Mouse (Mus musculus) heart, embryonic 14.5 days (tissue): ENCODE measurements around the gene Akt2. TPM values are rescaled to one million over a fixed set of nuclear protein-coding genes. Genes with fewer than 3 reads are reported as not detected.

Experiments used
- ATAC-seq: fragments of 200-750 bp; cut with Nextera tagmentation; 2 replicates; pipeline ENCODE4 v1.8.0; 2017; ENCODE audit warnings: low read depth, moderate TSS enrichment; ENCODE audit not compliant: insufficient number of reproducible peaks, insufficient read depth, low FRiP score
- H3K27ac ChIP-seq, 2 experiments: fragments of 200-500 bp in 1 of 2; fragments of 300-500 bp in 1 of 2; sonication (generic) in 1 of 2; replicated peaks in 1 of 2; 2 replicates each; pipeline ENCODE4 v1.5.1; 2012 to 2014; ENCODE audit warnings: low read depth in 2 of 2, low read length in 2 of 2, control low read depth in 1 of 2, mild to moderate bottlenecking in 1 of 2, mixed read lengths in 1 of 2; ENCODE audit not compliant: control insufficient read depth in 1 of 2, insufficient read depth in 1 of 2
- H3K27me3 ChIP-seq: fragments of 300-500 bp; sonication (generic); 2 replicates; pipeline ENCODE4 v1.6.1; 2014; ENCODE audit warnings: mild to moderate bottlenecking, low read length, control low read depth; ENCODE audit not compliant: control insufficient read depth, insufficient read depth
- H3K36me3 ChIP-seq: fragments of 300-500 bp; sonication (generic); 2 replicates; pipeline ENCODE4 v1.6.1; 2014; ENCODE audit warnings: mild to moderate bottlenecking, control low read depth, low read length, mixed read lengths; ENCODE audit not compliant: control insufficient read depth, insufficient read depth
- H3K4me1 ChIP-seq, 2 experiments: fragments of 200-500 bp in 1 of 2; fragments of 300-500 bp in 1 of 2; sonication (generic) in 1 of 2; 2 replicates each; pipeline ENCODE4 v1.6.1; 2012 to 2014; ENCODE audit warnings: low read length in 2 of 2, control low read depth in 1 of 2, mixed read lengths in 1 of 2; ENCODE audit not compliant: control insufficient read depth in 2 of 2, insufficient read depth in 2 of 2
- H3K4me2 ChIP-seq: fragments of 300-500 bp; sonication (generic); 2 replicates; pipeline ENCODE4 v1.6.1; 2014; ENCODE audit warnings: mild to moderate bottlenecking, low read length
- H3K4me3 ChIP-seq, 2 experiments: fragments of 200-500 bp in 1 of 2; fragments of 300-500 bp in 1 of 2; sonication (generic) in 1 of 2; 2 replicates each; pipeline ENCODE4 v1.5.1; 2012 to 2014; ENCODE audit warnings: low read length in 2 of 2, mild to moderate bottlenecking in 2 of 2, control low read depth in 1 of 2, low read depth in 1 of 2, moderate library complexity in 1 of 2; ENCODE audit not compliant: control insufficient read depth in 1 of 2, insufficient read depth in 1 of 2
- H3K9ac ChIP-seq: fragments of 300-500 bp; sonication (generic); 2 replicates; pipeline ENCODE4 v1.6.1; 2014; ENCODE audit warnings: mild to moderate bottlenecking, low read length
- H3K9me3 ChIP-seq: fragments of 300-500 bp; sonication (generic); 2 replicates; pipeline ENCODE4 v1.6.1; 2016; ENCODE audit warnings: low read length, control low read depth; ENCODE audit not compliant: control insufficient read depth
- WGBS: fragments of 180-500 bp; shearing (Covaris S2); extraction: QIAGEN DNeasy Blood & Tissue Kit; methylation state at CpG from one replicate; pipeline ENCODE4 v1.1.7; 2014; 5-methylcytosine and 5-hydroxymethylcytosine counted together
- polyA plus RNA-seq: library from polyadenylated mRNA; unstranded; fragments of >200 nt; fragmentation: Nextera tagmentation; extraction: Ambion mirVana; gene quantifications from 2 replicates; pipeline ENCODE4 v1.2.1, GENCODE M21; 2014

Gene Akt2
- polyA plus RNA-seq, 1 experiment from 2014 or later: 76.0 TPM

GRCm38 (mm10) chr7:27609285-27609684 is 17.9 kb downstream of the Akt2 start:
- no peak overlapping the region for H3K9ac ChIP-seq
- no peaks in the 10 kb centered on the region for H3K27me3 ChIP-seq
- ATAC-seq: peak; percentile 52; the same call in 1 of the 2 replicates
- WGBS: 13% methylated on average over 4 of the region's 4 CpGs
- no peaks in the 10 kb centered on the region for H3K9me3 ChIP-seq
- peaks cover 22% of the 10 kb centered on the region for H3K36me3 ChIP-seq
- peak overlapping the region; percentile 2; the same call in 1 of the 2 replicates for H3K4me2 ChIP-seq
- H3K27ac ChIP-seq: peak overlapping the region; percentile 55 to 72; a peak in 3 of 4 replicates
- peaks cover 52 to 72% of the 10 kb centered on the region in 2 experiments for H3K4me1 ChIP-seq
- H3K4me3 ChIP-seq: no peak overlapping the region

GRCm38 (mm10) chr7:27609688-27610087 is 18.3 kb downstream of the Akt2 start:
- WGBS: 11% methylated on average over 2 of the region's 2 CpGs
- Histone ChIP-seq H3K4me1 (peaks cover 48 to 68% of the 10 kb centered on the region in 2 experiments), H3K4me2 (peak overlapping the region; percentile 2; the same call in 1 of the 2 replicates), H3K36me3 (peaks cover 22% of the 10 kb centered on the region), H3K9ac (no peak overlapping the region), H3K27ac (peak overlapping the region; percentile 55 to 72; a peak in 3 of 4 replicates), H3K27me3 (no peaks in the 10 kb centered on the region), H3K9me3 (no peaks in the 10 kb centered on the region), H3K4me3 (no peak overlapping the region)
- no peak for ATAC-seq

GRCm38 (mm10) chr7:27610370-27610769 is 19.0 kb downstream of the Akt2 start:
- Histone ChIP-seq H3K9ac (no peak overlapping the region), H3K9me3 (no peaks in the 10 kb centered on the region), H3K36me3 (peaks cover 22% of the 10 kb centered on the region), H3K27me3 (no peaks in the 10 kb centered on the region), H3K4me1 (peaks cover 47 to 61% of the 10 kb centered on the region in 2 experiments), H3K27ac (no peak overlapping the region), H3K4me2 (no peak overlapping the region), H3K4me3 (no peak overlapping the region)
- 92% methylated on average over 3 of the region's 3 CpGs for WGBS
- no peak for ATAC-seq

- no peak for ATAC-seq
- Histone ChIP-seq H3K4me2 (no peak overlapping the region), H3K36me3 (peaks cover 26% of the 10 kb centered on the region), H3K4me3 (no peak overlapping the region), H3K27ac (no peak overlapping the region), H3K9me3 (no peaks in the 10 kb centered on the region), H3K9ac (no peak overlapping the region), H3K27me3 (no peaks in the 10 kb centered on the region), H3K4me1 (peaks cover 42 to 56% of the 10 kb centered on the region in 2 experiments)
- WGBS: 88% methylated on average over 5 of the region's 5 CpGs
Observed at GRCm38 (mm10) chr7:27610871-27611270, 19.5 kb downstream of the Akt2 start.

DNA sequence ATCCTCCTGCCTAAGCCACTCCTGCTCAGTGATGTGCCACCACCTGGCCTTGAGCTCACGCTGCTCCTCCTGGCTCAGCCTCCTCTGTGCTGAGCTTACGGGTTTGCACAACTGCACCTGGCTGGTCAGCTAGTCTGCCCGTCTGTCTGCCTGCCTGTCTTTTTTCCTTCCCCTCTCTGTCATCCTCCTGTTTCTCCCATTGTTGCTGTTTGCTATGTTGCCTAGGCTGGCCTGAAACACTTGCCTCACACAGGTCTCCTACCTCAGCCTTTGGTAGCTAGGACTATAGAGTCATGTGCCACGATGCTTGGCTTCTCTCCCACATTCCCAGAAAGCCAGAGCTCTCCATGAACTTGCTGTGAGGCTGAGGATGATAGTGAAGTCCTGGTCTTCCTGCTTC is 21.6 kb downstream of the Akt2 start:
- peaks cover 46% of the 10 kb centered on the region for H3K36me3 ChIP-seq
- no peak overlapping the region for H3K27ac ChIP-seq
- H3K9me3 ChIP-seq: no peaks in the 10 kb centered on the region
- no peak overlapping the region for H3K4me2 ChIP-seq
- H3K4me1 ChIP-seq: peaks cover 21 to 35% of the 10 kb centered on the region in 2 experiments
- H3K27me3 ChIP-seq: no peaks in the 10 kb centered on the region
- ATAC-seq: no peak
- no peak overlapping the region for H3K4me3 ChIP-seq
- H3K9ac ChIP-seq: no peak overlapping the region
- WGBS: 59% methylated on average over 4 of the region's 4 CpGs

GRCm38 (mm10) chr7:27613751-27614499 is 22.6 kb downstream of the Akt2 start:
- Histone ChIP-seq H3K9ac (no peak overlapping the region), H3K36me3 (peaks cover 52% of the 10 kb centered on the region), H3K4me2 (no peak overlapping the region), H3K27ac (no peak overlapping the region), H3K27me3 (no peaks in the 10 kb centered on the region), H3K4me1 (peaks cover 13 to 25% of the 10 kb centered on the region in 2 experiments), H3K4me3 (no peak overlapping the region), H3K9me3 (no peaks in the 10 kb centered on the region)
- no peak for ATAC-seq
- WGBS: 77% methylated on average over 8 of the region's 8 CpGs

DNA sequence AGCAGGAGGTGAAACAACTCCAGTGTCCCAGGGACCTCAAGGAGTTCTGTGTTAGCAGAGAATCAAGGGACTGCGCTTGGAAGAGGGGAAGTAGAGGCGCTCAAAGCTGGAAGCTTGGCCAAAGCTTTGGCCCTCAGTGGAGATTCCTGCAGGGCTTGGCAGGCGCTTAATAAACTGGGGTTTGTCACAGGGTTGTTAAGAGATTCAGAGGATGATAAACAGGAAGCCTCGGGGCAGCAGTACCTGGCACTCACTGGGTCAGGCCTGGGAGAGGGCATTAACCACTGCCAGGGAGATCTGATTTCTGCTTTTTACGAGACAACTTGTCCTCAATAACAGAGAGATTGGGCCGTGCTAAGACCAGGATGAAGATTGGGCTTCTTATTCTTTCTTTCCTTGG is 29.7 kb downstream of the Akt2 start:
- no peak overlapping the region for H3K4me2 ChIP-seq
- no peak overlapping the region for H3K9ac ChIP-seq
- no peaks in the 10 kb centered on the region for H3K4me1 ChIP-seq
- no peaks in the 10 kb centered on the region for H3K27me3 ChIP-seq
- no peak for ATAC-seq
- H3K9me3 ChIP-seq: no peaks in the 10 kb centered on the region
- no peak overlapping the region for H3K4me3 ChIP-seq
- WGBS: 77% methylated on average over 6 of the region's 6 CpGs
- peaks cover 99% of the 10 kb centered on the region for H3K36me3 ChIP-seq
- no peak overlapping the region for H3K27ac ChIP-seq
